Comparison of ENCODE assay signal across 23 mouse cellular contexts in genomic region chr11:118652401-118653240, GRCm38 (mm10).
DNase-seq lines count a peak whose midpoint lies in the region; ATAC-seq and TF ChIP-seq lines count a peak whose summit lies in the region.
"Had no signal": no experiment of that assay in that cellular context is flagged by ENCODE, and none has a peak within 500 bp of the region (broad histone marks: within the 10 kb centered on the region; RNA-seq: fewer than 3 reads in every experiment).

No protein-coding gene starts in this region.

- DNase-seq in layer of hippocampus, adult 2 months (ENCODE audit: low spot score in 2 of 2): peak; percentile 35 to 58
- no peak for DNase-seq in layer of hippocampus, postnatal 25 days (ENCODE audit: extremely low spot score in 1 of 2, low spot score in 1 of 2)
- DNase-seq in layer of hippocampus, postnatal 36 days: peak; percentile 37 to 47
- no peak for DNase-seq in limb, embryonic 10.5 days (ENCODE audit: low spot score)
- DNase-seq: adrenal gland, adult 8-10 months; adrenal gland, postnatal 25 days; cerebellum, adult 11 months; cerebellum, adult 8-10 months; gastrocnemius, postnatal 25 days; heart, adult 18-20 months; heart, postnatal 10 days; heart, postnatal 36 days had no signal

- ATAC-seq in neural tube, embryonic 13.5 days (ENCODE audit: low read depth): no peak
- ATAC-seq in neural tube, embryonic 15.5 days (ENCODE audit: low FRiP score): no peak
- ATAC-seq: activated CD4-positive, CD25-positive, alpha-beta regulatory T cell, adult 4 months; CD4-positive, CD25-positive, alpha-beta regulatory T cell, adult 4 months; forebrain, embryonic 13.5 days; hindbrain, embryonic 16.5 days had no signal

- no peak for TF ChIP-seq CTCF in layer of hippocampus, adult 2 months (conservative IDR thresholded peaks at IDR 0.05)

- peaks cover 51% of the 10 kb centered on the region for H3K4me1 ChIP-seq in neural tube, embryonic 13.5 days (replicated peaks)
- peaks cover 43% of the 10 kb centered on the region for H3K4me1 ChIP-seq in neural tube, embryonic 15.5 days
- peaks cover 4% of the 10 kb centered on the region; the same call in 1 of the 2 replicates for H3K4me1 ChIP-seq in limb, embryonic 10.5 days
- H3K4me1 ChIP-seq: heart, embryonic 12.5 days; heart, embryonic 15.5 days had no signal

- H3K27me3 ChIP-seq in neural tube, embryonic 13.5 days: no peaks in the 10 kb centered on the region
- no peaks in the 10 kb centered on the region for H3K27me3 ChIP-seq in neural tube, embryonic 15.5 days (replicated peaks)
- no peaks in the 10 kb centered on the region for H3K27me3 ChIP-seq in limb, embryonic 10.5 days (ENCODE audit: low read depth, poor library complexity, severe bottlenecking)
- H3K27me3 ChIP-seq: forebrain, embryonic 13.5 days; hindbrain, embryonic 13.5 days had no signal

- no peak overlapping the region for H3K4me3 ChIP-seq in layer of hippocampus, adult 2 months
- H3K4me3 ChIP-seq in neural tube, embryonic 13.5 days: no peak overlapping the region
- H3K4me3 ChIP-seq in neural tube, embryonic 15.5 days (replicated peaks): no peak overlapping the region
- H3K4me3 ChIP-seq in limb, embryonic 10.5 days: no peak overlapping the region
- H3K4me3 ChIP-seq: forebrain, embryonic 10.5 days; forebrain, embryonic 13.5 days; heart, embryonic 12.5 days; heart, embryonic 15.5 days; hindbrain, embryonic 10.5 days; hindbrain, embryonic 13.5 days had no signal

- WGBS in neural tube, embryonic 13.5 days: 81% methylated on average over 13 of the region's 13 CpGs
- WGBS in neural tube, embryonic 15.5 days: 87% methylated on average over 13 of the region's 13 CpGs
- 88% methylated on average over 13 of the region's 13 CpGs for WGBS in limb, embryonic 10.5 days

- H3K9me3 ChIP-seq in neural tube, embryonic 13.5 days: no peaks in the 10 kb centered on the region
- no peaks in the 10 kb centered on the region for H3K9me3 ChIP-seq in neural tube, embryonic 15.5 days (replicated peaks)
- no peaks in the 10 kb centered on the region for H3K9me3 ChIP-seq in limb, embryonic 10.5 days (replicated peaks)
- H3K9me3 ChIP-seq: forebrain, embryonic 10.5 days; forebrain, embryonic 13.5 days; heart, embryonic 12.5 days; heart, embryonic 15.5 days; hindbrain, embryonic 10.5 days; hindbrain, embryonic 13.5 days had no signal

- no peak overlapping the region for H3K4me2 ChIP-seq in neural tube, embryonic 13.5 days
- H3K4me2 ChIP-seq in neural tube, embryonic 15.5 days: no peak overlapping the region
- H3K4me2 ChIP-seq: forebrain, embryonic 13.5 days; heart, embryonic 12.5 days; heart, embryonic 15.5 days; hindbrain, embryonic 13.5 days had no signal

- no peaks in the 10 kb centered on the region for H3K36me3 ChIP-seq in neural tube, embryonic 13.5 days
- no peaks in the 10 kb centered on the region for H3K36me3 ChIP-seq in neural tube, embryonic 15.5 days
- H3K36me3 ChIP-seq in limb, embryonic 10.5 days: no peaks in the 10 kb centered on the region
- H3K36me3 ChIP-seq: forebrain, embryonic 10.5 days; heart, embryonic 12.5 days; heart, embryonic 15.5 days; hindbrain, embryonic 10.5 days; hindbrain, embryonic 13.5 days had no signal

- peak overlapping the region; percentile 81 for H3K27ac ChIP-seq in layer of hippocampus, adult 2 months
- 0 out of 2 replicates have a peak overlapping the region, but pooled peaks have one; percentile 62 for H3K27ac ChIP-seq in neural tube, embryonic 13.5 days (replicated peaks)
- H3K27ac ChIP-seq in neural tube, embryonic 15.5 days (replicated peaks): no peak overlapping the region
- H3K27ac ChIP-seq in limb, embryonic 10.5 days: no peak overlapping the region
- H3K27ac ChIP-seq: forebrain, embryonic 10.5 days; forebrain, embryonic 13.5 days; heart, embryonic 15.5 days; hindbrain, embryonic 10.5 days had no signal

- no peak overlapping the region for H3K9ac ChIP-seq in neural tube, embryonic 13.5 days
- no peak overlapping the region for H3K9ac ChIP-seq in neural tube, embryonic 15.5 days (replicated peaks)
- H3K9ac ChIP-seq: forebrain, embryonic 13.5 days; heart, embryonic 12.5 days; heart, embryonic 15.5 days had no signal

Comparison
In these comparisons a context has a peak if more than half of its experiments do, and no peak if none do; other contexts are left out.
1. DNase-seq: peak in layer of hippocampus, adult 2 months (2 of 2) and layer of hippocampus, postnatal 36 days (2 of 2); none in layer of hippocampus, postnatal 25 days (0 of 2) and limb, embryonic 10.5 days (single experiment).
2. H3K27ac ChIP-seq: peak in layer of hippocampus, adult 2 months (single experiment) and neural tube, embryonic 13.5 days (single experiment); none in neural tube, embryonic 15.5 days (single experiment) and limb, embryonic 10.5 days (single experiment).